Mouse (Mus musculus): ENCODE measurements around the gene Slc8a3. TPM values are rescaled to one million over a fixed set of nuclear protein-coding genes. Genes with fewer than 3 reads are reported as not detected.

The Slc8a3 gene
- polyA plus RNA-seq (2012; ENCODE audit: low replicate concordance), result not detected in 2 replicates

GRCm38 (mm10) chr12:81332875-81333421 is at the start of gene Slc8a3:
Gene Slc8a3, minus strand, starts transcription at chr12:81333180.

DNA sequence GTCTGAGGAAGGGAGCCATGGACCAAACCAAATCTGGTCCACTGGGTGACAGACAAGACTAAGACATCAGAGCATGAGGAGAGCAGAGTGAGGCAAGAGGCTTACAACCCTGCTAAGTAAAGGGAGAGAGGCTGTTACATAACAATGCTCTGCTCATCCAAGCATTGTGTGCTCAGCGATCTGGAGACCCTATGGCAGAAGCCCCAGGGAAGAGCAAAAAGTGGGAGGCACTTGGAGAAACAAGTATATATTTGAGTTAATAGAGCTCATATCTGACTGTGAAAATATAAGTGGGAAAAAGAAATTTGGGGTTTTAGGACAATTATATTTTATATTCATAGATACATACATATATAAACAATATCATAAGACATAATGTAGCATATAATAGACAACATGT is 46.4 kb upstream of the Slc8a3 start, which contains the start of gene Gm4787:
Gene Gm4787 (minus strand): TSS at position 101 of the 400 bp plus-strand sequence.

Other genes with a start within 250 kb of the Slc8a3 start
- gene Gm4787, start 46.3 kb upstream of the Slc8a3 start, polyA plus RNA-seq (2012; ENCODE audit: low replicate concordance), result 0.09 TPM in 1 of 2 replicates, not detected in the other
- gene Adam4, start 88.8 kb upstream of the Slc8a3 start, polyA plus RNA-seq (2012; ENCODE audit: low replicate concordance), result not detected in 2 replicates
- 1.6 and 59.3 TPM in 2 replicates for gene Cox16, start 151.9 kb upstream of the Slc8a3 start, polyA plus RNA-seq (2012; ENCODE audit: low replicate concordance)
- gene Gm20498, start 199.7 kb upstream of the Slc8a3 start, polyA plus RNA-seq (2012; ENCODE audit: low replicate concordance), result 0.40 and 56.9 TPM in 2 replicates
- 5.6 and 8.6 TPM in 2 replicates for gene Synj2bp, start 199.7 kb upstream of the Slc8a3 start, polyA plus RNA-seq (2012; ENCODE audit: low replicate concordance)
- not detected in 2 replicates for gene Adam21, start 235.3 kb upstream of the Slc8a3 start, polyA plus RNA-seq (2012; ENCODE audit: low replicate concordance)

Data from hematopoietic multipotent progenitor cell, adult 10-12 weeks (in vitro differentiated cells).